Mouse (Mus musculus) small intestine, adult 2 months (tissue): ENCODE measurements at regions not wholly inside any gene's neighbourhood (a gene's known extent, or its start where the extent isn't known, plus 50 kb on each side); places are given as distances from the start of the nearest gene placed in this dataset.

Experiments
- H3K27ac ChIP-seq: fragments of 200-500 bp; 2 replicates; pipeline ENCODE4 v1.5.1; 2012; ENCODE audit warnings: low read depth, low read length, control low read depth, inconsistent platforms; ENCODE audit not compliant: insufficient read depth
- H3K27me3 ChIP-seq: fragments of 200-500 bp; 2 replicates; pipeline ENCODE4 v1.6.1; 2012; ENCODE audit warnings: mild to moderate bottlenecking, moderate library complexity, low read length, inconsistent platforms; ENCODE audit not compliant: control insufficient read depth, insufficient read depth
- H3K36me3 ChIP-seq: fragments of 200-500 bp; 2 replicates; pipeline ENCODE4 v1.6.1; 2012; ENCODE audit warnings: mild to moderate bottlenecking, low read length, control low read depth, inconsistent platforms; ENCODE audit not compliant: control insufficient read depth, insufficient read depth
- H3K4me1 ChIP-seq: fragments of 200-500 bp; 2 replicates; pipeline ENCODE4 v1.6.1; 2012; ENCODE audit warnings: low read length, inconsistent platforms, mixed read lengths; ENCODE audit not compliant: control insufficient read depth, insufficient read depth, insufficient read length
- H3K4me3 ChIP-seq: fragments of 200-500 bp; 2 replicates; pipeline ENCODE4 v1.5.1; 2012; ENCODE audit warnings: low read depth, mild to moderate bottlenecking, control low read depth, inconsistent platforms, low read length, moderate library complexity
- CTCF ChIP-seq: fragments of 200-500 bp; IDR thresholded peaks from 2 replicates; pipeline ENCODE4 v1.5.1; 2012; ENCODE audit warnings: low read depth, mild to moderate bottlenecking, control low read depth, inconsistent platforms, low read length, moderate library complexity, mixed read lengths; ENCODE audit not compliant: insufficient replicate concordance, insufficient read length; ENCODE audit errors: extremely low read depth
- POLR2A ChIP-seq: fragments of 200-500 bp; IDR thresholded peaks from 2 replicates; pipeline ENCODE4 v1.6.1; 2012; ENCODE audit warnings: low read depth, mild to moderate bottlenecking, control low read depth, inconsistent platforms, low read length, moderate library complexity
- WGBS: fragments of 180-500 bp; shearing (Covaris S2); methylation state at CpG from one replicate; pipeline ENCODE4 v1.1.7; 2018; 5-methylcytosine and 5-hydroxymethylcytosine counted together

DNA sequence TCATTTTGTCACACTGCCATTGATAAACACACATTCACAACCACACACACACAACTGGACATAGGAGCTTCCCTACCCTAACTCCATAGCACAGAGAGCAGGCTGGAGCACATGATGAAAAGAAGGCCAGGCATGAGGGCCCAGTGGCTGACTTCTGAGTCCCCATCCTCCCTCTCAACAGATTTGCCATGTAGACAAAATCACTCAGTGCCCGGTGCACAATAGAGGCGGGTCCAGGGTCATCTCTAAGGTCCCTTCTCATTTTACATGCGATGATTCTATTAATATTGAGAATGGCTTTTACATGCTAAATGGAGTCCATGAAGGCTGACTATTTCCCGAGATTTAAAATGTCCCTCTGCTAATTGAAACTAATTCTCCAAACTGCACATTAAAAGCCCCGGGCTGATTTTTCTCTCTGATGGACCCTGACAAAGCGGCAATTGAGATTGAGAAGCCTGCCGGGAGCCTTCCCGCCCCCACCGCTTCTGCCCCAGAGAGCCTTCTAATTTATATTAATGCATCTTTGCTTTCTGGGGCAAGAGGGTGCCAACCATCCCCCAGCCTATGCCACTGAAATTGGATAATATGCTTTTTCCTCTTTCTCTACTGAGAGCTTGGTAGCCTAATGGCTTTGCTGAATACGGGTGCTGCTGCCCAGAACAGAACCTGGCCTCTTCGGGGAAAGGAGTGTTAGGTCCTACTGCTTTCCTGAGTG lies 252.7 kb upstream of the Dio3 start:
- 83% methylated on average over 11 of the region's 11 CpGs for WGBS
- Histone ChIP-seq H3K27me3 (no peaks in the 10 kb centered on the region; the same call in 1 of the 2 replicates), H3K4me3 (no peak overlapping the region), H3K4me1 (no peaks in the 10 kb centered on the region), H3K27ac (no peak overlapping the region), H3K36me3 (no peaks in the 10 kb centered on the region)
- TF ChIP-seq POLR2A (no peak), CTCF (no peak)

DNA sequence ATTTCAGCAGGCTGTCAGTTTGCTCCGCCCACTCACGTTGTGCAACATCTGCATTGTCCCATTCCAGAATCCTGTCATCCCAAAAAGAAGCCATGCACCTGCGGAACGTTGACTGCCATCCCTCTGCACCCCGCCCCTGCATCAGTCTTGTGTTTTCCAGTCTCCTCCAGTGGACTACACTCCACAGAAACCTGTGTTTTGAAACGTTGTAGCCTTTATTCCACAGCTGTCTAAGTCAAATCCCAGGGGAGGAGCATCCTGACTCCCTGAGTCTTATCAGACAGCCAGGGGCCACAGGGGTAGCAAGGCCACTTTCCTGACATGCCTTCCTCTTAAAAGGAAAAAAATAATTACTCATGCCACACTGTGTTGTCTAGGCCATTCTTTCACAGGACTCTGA lies 251.5 kb upstream of the Dio3 start:
- no peak overlapping the region for H3K4me3 ChIP-seq
- no peaks in the 10 kb centered on the region for H3K4me1 ChIP-seq
- H3K36me3 ChIP-seq = no peaks in the 10 kb centered on the region
- H3K27ac ChIP-seq = no peak overlapping the region
- WGBS = 49% methylated on average over 6 of the region's 6 CpGs
- no peaks in the 10 kb centered on the region; the same call in 1 of the 2 replicates for H3K27me3 ChIP-seq
- no peak for TF ChIP-seq POLR2A
- no peak for TF ChIP-seq CTCF

GRCm38 (mm10) chr12:110027976-110028375 lies 250.9 kb upstream of the Dio3 start:
- no peak for TF ChIP-seq CTCF
- TF ChIP-seq POLR2A = no peak
- Histone ChIP-seq H3K27me3 (no peaks in the 10 kb centered on the region; the same call in 1 of the 2 replicates), H3K4me3 (no peak overlapping the region), H3K27ac (no peak overlapping the region), H3K36me3 (no peaks in the 10 kb centered on the region), H3K4me1 (no peaks in the 10 kb centered on the region)
- 73% methylated on average over 12 of the region's 12 CpGs for WGBS

DNA sequence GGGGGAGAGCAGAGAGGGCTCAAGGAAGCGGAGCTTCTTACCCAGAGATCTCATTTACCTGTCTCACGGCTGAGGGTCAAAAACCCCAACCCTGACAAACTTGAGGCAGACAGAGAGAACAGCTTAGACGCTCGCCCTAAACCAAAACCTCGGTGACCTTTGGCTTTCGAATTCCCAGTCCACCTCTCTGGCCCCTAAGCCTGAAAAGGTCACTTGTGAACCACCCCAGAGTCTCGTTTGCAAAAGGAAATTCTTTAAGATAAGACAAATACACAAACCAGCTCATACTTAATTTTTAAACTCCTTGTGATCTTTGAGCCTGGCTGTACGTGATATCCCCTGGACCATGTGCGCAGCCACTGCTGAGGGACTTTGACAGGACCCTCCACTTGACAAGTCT lies 250.2 kb upstream of the Dio3 start:
- WGBS = 54% methylated on average over 9 of the region's 9 CpGs
- Histone ChIP-seq H3K27me3 (no peaks in the 10 kb centered on the region; the same call in 1 of the 2 replicates), H3K36me3 (no peaks in the 10 kb centered on the region), H3K4me3 (no peak overlapping the region), H3K4me1 (no peaks in the 10 kb centered on the region), H3K27ac (no peak overlapping the region)
- no peak for TF ChIP-seq POLR2A
- no peak for TF ChIP-seq CTCF

GRCm38 (mm10) chr12:110031326-110031725 lies 247.5 kb upstream of the Dio3 start:
- no peak for TF ChIP-seq POLR2A
- peak; percentile 60; the same call in 1 of the 2 replicates for TF ChIP-seq CTCF
- H3K27ac ChIP-seq = no peak overlapping the region
- no peak overlapping the region for H3K4me3 ChIP-seq
- no peaks in the 10 kb centered on the region; the same call in 1 of the 2 replicates for H3K27me3 ChIP-seq
- H3K4me1 ChIP-seq = no peaks in the 10 kb centered on the region
- H3K36me3 ChIP-seq = no peaks in the 10 kb centered on the region
- 59% methylated on average over 6 of the region's 6 CpGs for WGBS

DNA sequence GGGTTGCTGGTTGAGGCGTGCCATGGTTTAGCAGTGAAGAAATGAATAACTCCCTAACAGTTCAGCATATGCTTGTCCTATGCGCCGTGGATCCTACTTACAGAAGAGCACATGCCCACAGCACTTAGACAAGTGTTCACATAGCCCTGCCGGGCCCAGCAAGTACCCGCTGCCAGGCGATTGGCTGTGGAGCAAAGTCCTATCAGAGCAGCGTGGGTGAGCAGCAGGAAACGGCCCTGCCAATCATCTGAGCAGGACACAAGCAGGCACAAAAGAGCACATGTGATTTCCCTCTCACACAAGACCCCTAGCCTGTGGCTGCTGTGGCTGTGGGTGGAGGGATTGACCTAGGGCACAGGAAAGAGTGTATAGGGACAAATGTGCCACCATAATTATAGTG lies 243.7 kb upstream of the Dio3 start:
- Histone ChIP-seq H3K4me3 (no peak overlapping the region), H3K36me3 (no peaks in the 10 kb centered on the region), H3K4me1 (no peaks in the 10 kb centered on the region), H3K27ac (no peak overlapping the region), H3K27me3 (no peaks in the 10 kb centered on the region)
- 44% methylated on average over 8 of the region's 8 CpGs for WGBS
- no peak for TF ChIP-seq POLR2A
- no peak for TF ChIP-seq CTCF

GRCm38 (mm10) chr12:110040682-110041081 lies 238.2 kb upstream of the Dio3 start:
- no peaks in the 10 kb centered on the region for H3K4me1 ChIP-seq
- H3K27me3 ChIP-seq = no peaks in the 10 kb centered on the region
- TF ChIP-seq POLR2A = no peak
- TF ChIP-seq CTCF = no peak
- no peak overlapping the region for H3K4me3 ChIP-seq
- whole genome bisulfite sequencing = 60% methylated on average over 15 of the region's 15 CpGs
- H3K36me3 ChIP-seq = no peaks in the 10 kb centered on the region
- H3K27ac ChIP-seq = no peak overlapping the region
